Mouse (Mus musculus) liver, embryonic 16.5 days (tissue): ENCODE measurements around the gene Marveld1. TPM values are rescaled to one million over a fixed set of nuclear protein-coding genes. Genes with fewer than 3 reads are reported as not detected.
A peak's percentile ranks its signal among the peaks of the same experiment; 100 is the strongest.

Experiments
- ATAC-seq: fragments of 200-750 bp; cut with Nextera tagmentation; 2 replicates; pipeline ENCODE4 v1.8.0; 2017; ENCODE audit warnings: low read depth, mild to moderate bottlenecking, moderate number of reproducible peaks, moderate library complexity
- H3K27ac ChIP-seq: fragments of 300-500 bp; sonication (generic); 2 replicates; pipeline ENCODE4 v1.5.1; 2014; ENCODE audit warnings: mild to moderate bottlenecking, low read length
- H3K27me3 ChIP-seq: fragments of 300-500 bp; sonication (generic); 2 replicates; pipeline ENCODE4 v1.6.1; 2014; ENCODE audit warnings: low read depth, low read length, mixed read lengths; ENCODE audit not compliant: control insufficient read depth, insufficient read depth
- H3K36me3 ChIP-seq: fragments of 300-500 bp; sonication (generic); 2 replicates; pipeline ENCODE4 v1.6.1; 2014; ENCODE audit warnings: mild to moderate bottlenecking; ENCODE audit not compliant: control insufficient read depth, insufficient read depth
- H3K4me1 ChIP-seq: fragments of 300-500 bp; sonication (generic); 2 replicates; pipeline ENCODE4 v1.6.1; 2014; ENCODE audit warnings: low read depth, low read length, mixed read lengths; ENCODE audit not compliant: control insufficient read depth
- H3K4me2 ChIP-seq: fragments of 300-500 bp; sonication (generic); 2 replicates; pipeline ENCODE4 v1.6.1; 2014; ENCODE audit warnings: low read depth, low read length, mixed read lengths
- H3K4me3 ChIP-seq: fragments of 300-500 bp; sonication (generic); 2 replicates; pipeline ENCODE4 v1.5.1; 2014; ENCODE audit warnings: low read depth, mild to moderate bottlenecking, low read length
- H3K9ac ChIP-seq: fragments of 300-500 bp; sonication (generic); 2 replicates; pipeline ENCODE4 v1.6.1; 2014; ENCODE audit warnings: low read depth, low read length
- H3K9me3 ChIP-seq: fragments of 300-500 bp; sonication (generic); replicated peaks from 2 replicates; pipeline ENCODE4 v1.6.1; 2016; ENCODE audit warnings: low read length; ENCODE audit not compliant: control insufficient read depth
- WGBS: fragments of 180-500 bp; shearing (Covaris S2); extraction: QIAGEN DNeasy Blood & Tissue Kit; methylation state at CpG from one replicate; pipeline ENCODE4 v1.1.7; 2014; ENCODE audit not compliant: insufficient replicate concordance; 5-methylcytosine and 5-hydroxymethylcytosine counted together
- polyA plus RNA-seq: library from polyadenylated mRNA; unstranded; fragments of >200 nt; fragmentation: Nextera tagmentation; extraction: Ambion mirVana; gene quantifications from 2 replicates; pipeline ENCODE4 v1.2.1, GENCODE M21; 2015

Marveld1 gene
- polyA plus RNA-seq, 1 experiment from 2014 or later = 2.0 TPM

DNA sequence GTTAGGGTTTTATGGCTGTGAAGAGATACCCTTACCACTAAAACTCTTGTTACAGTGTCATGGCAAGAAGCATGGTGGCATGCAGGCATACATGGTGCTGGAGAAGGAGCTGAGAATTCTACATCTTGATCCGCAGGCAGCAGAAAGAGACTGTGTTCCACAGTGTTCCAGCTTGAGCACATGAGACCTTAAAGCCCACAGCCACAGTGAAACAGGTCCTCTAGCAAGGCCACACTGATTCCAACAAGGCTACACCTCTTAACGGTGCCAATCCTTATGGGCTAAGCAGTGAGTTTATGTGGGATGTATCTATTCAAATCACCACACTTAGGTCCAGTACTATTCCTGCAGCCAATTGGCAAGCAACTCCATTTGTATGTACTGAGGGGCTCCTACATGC is 1.5 kb upstream of the Marveld1 start:
- no peaks in the 10 kb centered on the region for H3K9me3 ChIP-seq
- 59% methylated on average over 2 of the region's 2 CpGs for WGBS
- ATAC-seq = no peak
- no peaks in the 10 kb centered on the region for H3K36me3 ChIP-seq
- no peak overlapping the region for H3K4me2 ChIP-seq
- H3K4me3 ChIP-seq = no peak overlapping the region
- peaks cover 36% of the 10 kb centered on the region for H3K27me3 ChIP-seq
- peaks cover 23% of the 10 kb centered on the region for H3K4me1 ChIP-seq
- no peak overlapping the region for H3K9ac ChIP-seq
- H3K27ac ChIP-seq = no peak overlapping the region

DNA sequence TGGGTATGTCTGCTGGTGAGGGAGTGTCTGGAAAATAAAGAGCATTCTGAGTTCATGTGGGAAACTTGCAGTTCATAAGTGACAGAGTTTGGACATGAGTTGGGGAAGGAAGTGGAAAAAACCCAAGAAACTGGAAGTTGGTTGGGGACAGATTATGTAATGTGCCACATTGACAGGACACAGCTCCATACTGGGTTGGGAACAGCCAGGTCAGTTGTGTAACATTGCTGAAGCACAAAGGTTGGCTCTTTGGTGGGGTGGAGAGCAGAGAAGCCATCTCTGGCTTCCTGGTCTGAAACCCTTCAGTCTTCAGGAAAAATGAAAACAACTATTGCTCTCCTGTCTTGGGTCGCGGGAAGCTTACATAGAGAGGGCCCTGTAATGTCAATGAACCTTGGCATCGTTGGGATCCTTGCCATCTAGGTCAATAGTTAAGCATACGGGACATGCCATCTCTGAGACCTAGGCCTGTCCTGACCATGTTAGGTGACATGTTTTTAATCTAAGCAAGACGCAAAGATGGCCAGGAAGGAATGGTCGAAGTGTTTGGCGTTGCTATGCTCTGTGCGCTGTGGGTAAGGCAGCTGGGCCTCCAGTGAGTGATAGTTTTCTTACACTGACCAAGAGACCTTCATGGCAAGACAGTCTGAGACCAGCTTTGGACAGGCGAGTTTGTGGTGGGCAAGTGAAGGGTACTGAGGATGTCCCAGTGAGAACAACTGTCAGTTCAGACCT is 757 bp upstream of the Marveld1 start:
- H3K27ac ChIP-seq = peak overlapping the region; percentile 84
- H3K4me2 ChIP-seq = no peak overlapping the region; the same call in 1 of the 2 replicates

DNA sequence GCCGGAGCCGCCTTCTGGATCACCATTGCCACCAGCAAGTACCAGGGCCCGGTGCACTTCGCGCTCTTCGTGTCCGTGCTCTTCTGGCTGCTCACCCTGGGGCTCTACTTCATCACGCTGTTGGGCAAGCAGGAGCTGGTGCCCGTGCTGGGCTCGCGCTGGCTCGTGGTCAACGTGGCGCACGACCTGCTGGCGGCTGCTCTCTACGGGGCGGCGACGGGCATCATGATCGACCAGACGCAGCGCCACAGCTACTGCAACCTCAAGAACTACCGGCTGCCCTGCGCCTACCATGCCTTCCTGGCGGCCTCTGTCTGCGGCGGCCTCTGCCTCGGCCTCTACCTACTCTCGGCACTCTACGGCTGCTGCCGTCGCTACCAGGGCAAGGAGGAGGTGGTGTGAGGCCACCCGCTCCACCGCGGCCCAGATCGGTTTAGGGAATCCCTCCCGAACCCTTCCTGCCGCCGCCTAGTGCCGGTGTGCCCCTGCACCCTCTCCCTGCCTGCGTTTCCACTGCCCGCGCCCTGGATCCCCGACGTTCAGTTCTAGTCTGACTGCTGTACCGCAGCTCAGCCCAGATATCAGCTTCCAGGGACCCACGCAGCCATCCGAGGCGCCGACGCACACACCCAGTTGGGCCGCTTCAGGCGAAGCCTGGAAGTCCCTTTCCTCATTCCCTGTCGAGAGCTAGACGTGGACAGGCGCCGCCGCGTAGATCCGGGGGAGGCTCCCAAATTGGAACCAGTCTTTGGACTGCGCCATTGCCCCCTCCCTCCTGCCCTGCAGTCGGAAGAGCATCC is 769 bp downstream of the Marveld1 start:
- H3K9ac ChIP-seq = peak overlapping the region; percentile 65
- peak overlapping the region; percentile 84 for H3K27ac ChIP-seq
- H3K9me3 ChIP-seq = no peaks in the 10 kb centered on the region
- H3K27me3 ChIP-seq = peaks cover 36% of the 10 kb centered on the region
- peaks cover 29% of the 10 kb centered on the region for H3K4me1 ChIP-seq
- peak overlapping the region; percentile 71 for H3K4me2 ChIP-seq
- H3K36me3 ChIP-seq = no peaks in the 10 kb centered on the region
- WGBS = 2% methylated on average over 63 of the region's 63 CpGs
- H3K4me3 ChIP-seq = peak overlapping the region; percentile 66
- peak; percentile 47 for ATAC-seq

More for the DNA sequence above, 757 bp upstream of the Marveld1 start:
- WGBS = 70% methylated on average over 9 of the region's 9 CpGs
- no peak overlapping the region; the same call in 1 of the 2 replicates for H3K9ac ChIP-seq
- no peaks in the 10 kb centered on the region for H3K36me3 ChIP-seq
- no peaks in the 10 kb centered on the region for H3K9me3 ChIP-seq
- peaks cover 36% of the 10 kb centered on the region for H3K27me3 ChIP-seq
- ATAC-seq = peak; percentile 48
- H3K4me1 ChIP-seq = peaks cover 26% of the 10 kb centered on the region
- no peak overlapping the region for H3K4me3 ChIP-seq

DNA sequence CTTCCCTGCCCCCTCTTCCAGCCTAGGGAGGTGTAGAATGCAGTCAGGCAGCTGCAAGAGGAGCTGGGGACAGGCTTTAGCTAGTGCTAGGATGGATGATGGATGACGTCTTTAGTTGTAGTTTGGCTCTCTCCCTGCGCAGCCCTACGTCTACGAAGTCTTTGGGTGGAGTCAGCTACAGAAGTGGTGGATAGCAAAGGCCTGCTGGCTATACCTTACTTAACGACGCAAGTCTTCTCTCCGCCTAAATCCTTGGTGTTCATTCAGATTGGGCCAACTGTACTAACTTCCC is 1.3 kb downstream of the Marveld1 start:
- peaks cover 29% of the 10 kb centered on the region for H3K4me1 ChIP-seq
- H3K4me3 ChIP-seq = peak overlapping the region; percentile 66
- 37% methylated on average over 7 of the region's 7 CpGs for WGBS
- H3K4me2 ChIP-seq = peak overlapping the region; percentile 71
- H3K36me3 ChIP-seq = no peaks in the 10 kb centered on the region
- no peaks in the 10 kb centered on the region for H3K9me3 ChIP-seq
- H3K27me3 ChIP-seq = peaks cover 36% of the 10 kb centered on the region
- no peak for ATAC-seq
- no peak overlapping the region; the same call in 1 of the 2 replicates for H3K27ac ChIP-seq
- H3K9ac ChIP-seq = peak overlapping the region; percentile 65; the same call in 1 of the 2 replicates

DNA sequence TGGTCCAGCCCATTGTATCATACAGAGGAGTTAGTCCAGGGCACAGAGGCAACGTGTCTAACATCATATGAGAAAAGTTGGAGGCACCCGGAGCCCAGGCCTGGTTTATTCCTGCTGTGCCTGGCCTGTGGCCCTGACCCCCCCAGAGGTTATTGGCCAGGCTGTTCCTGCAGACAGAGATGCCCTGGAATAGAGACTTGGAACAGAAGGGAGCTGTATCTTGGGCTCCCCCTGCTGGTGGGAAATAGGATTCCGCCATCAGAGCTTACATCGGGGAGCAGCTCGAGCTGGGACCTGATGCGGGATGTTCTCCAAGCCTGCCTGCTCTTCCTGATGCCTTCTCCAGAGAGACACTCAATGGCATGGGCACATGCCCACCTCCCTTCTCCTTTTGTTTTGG is 4.8 kb downstream of the Marveld1 start:
- H3K4me1 ChIP-seq = peaks cover 21% of the 10 kb centered on the region
- peak; percentile 17; the same call in 1 of the 2 replicates for ATAC-seq
- no peak overlapping the region for H3K4me3 ChIP-seq
- H3K9ac ChIP-seq = no peak overlapping the region
- no peak overlapping the region for H3K27ac ChIP-seq
- WGBS = 11% methylated on average over 6 of the region's 6 CpGs
- peaks cover 25% of the 10 kb centered on the region for H3K27me3 ChIP-seq
- H3K4me2 ChIP-seq = no peak overlapping the region
- H3K9me3 ChIP-seq = no peaks in the 10 kb centered on the region
- no peaks in the 10 kb centered on the region for H3K36me3 ChIP-seq

DNA sequence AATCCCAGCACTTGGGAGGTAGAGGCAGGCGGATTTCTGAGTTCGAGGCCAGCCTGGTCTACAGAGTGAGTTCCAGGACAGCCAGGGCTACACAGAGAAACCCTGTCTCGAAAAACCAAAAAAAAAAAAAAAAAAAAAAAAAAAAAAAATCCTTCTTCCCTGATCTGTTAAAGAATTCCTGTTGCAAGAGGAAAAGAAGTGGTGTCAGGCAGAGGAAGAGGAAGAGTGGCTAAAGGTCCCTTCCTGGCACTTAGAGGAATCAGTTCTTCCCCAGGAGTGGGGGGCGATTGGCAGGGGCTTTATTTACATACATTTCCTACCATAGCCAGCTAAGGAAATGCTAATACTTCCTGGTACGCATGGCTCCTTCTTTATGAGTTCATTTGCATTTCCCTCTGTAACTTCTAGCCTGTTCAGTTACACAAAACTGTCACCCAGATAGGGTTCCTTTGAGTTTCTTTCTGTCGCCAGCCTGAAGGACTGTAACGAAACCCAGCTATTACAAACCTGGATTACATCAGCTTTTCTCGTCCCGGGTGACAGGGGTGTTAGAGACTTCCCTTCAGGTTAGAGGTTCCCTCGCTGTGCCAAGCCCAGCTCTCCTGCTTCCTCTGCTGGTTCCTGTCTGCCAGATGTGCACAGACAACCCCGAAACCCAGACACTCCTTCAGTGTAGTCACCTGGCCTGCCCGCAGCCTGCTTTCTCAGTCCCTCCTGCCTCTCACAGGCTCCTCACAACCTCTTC is 10.5 kb downstream of the Marveld1 start:
- Histone ChIP-seq H3K27me3 (no peaks in the 10 kb centered on the region), H3K4me1 (peaks cover 12% of the 10 kb centered on the region), H3K36me3 (no peaks in the 10 kb centered on the region), H3K9ac (no peak overlapping the region), H3K4me2 (no peak overlapping the region), H3K9me3 (no peaks in the 10 kb centered on the region), H3K27ac (0 out of 2 replicates have a peak overlapping the region, but pooled peaks have one; percentile 8), H3K4me3 (no peak overlapping the region)
- ATAC-seq = no peak
- 35% methylated on average over 12 of the region's 12 CpGs for WGBS

DNA sequence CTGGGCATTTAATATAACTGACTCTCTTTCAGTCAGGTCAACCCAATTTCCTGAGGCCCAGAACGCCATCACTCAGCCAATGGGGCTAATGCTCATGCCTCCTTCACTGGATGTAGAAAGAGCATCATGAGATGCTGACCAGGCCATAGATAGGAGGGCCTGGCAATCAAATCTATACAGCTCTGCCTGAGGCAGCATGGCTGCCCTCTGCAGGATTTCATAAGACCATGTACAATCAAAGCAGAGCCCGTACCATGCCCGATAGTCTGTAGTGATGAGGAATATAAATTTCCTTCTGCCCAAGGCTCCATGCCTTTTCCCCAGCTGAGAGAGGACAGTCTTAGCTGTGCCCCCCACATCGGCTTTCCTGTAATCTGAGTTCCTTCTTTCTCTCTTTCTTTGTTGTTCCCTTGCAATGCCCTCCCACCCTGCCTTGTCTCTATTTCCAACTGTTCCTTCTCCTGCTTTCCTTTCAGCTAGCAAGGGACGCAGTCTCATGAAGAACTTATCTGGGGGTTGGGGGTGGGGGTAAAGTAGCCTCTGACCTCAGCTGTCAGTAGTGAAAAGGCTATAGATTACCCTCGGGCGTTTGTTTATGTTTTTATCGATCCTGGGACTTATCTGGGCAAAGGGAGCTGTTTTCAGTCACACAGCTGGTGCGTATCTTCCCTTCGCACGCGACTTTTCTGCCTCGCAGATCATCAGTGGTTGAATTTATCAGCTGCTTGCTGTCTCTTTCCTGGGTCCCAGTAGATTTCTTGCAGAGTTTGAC is 11.2 kb downstream of the Marveld1 start:
- Histone ChIP-seq H3K27ac (0 out of 2 replicates have a peak overlapping the region, but pooled peaks have one; percentile 8), H3K4me2 (no peak overlapping the region; the same call in 1 of the 2 replicates), H3K9me3 (no peaks in the 10 kb centered on the region), H3K9ac (no peak overlapping the region), H3K4me1 (peaks cover 12% of the 10 kb centered on the region), H3K27me3 (no peaks in the 10 kb centered on the region), H3K4me3 (no peak overlapping the region), H3K36me3 (no peaks in the 10 kb centered on the region)
- WGBS = 16% methylated on average over 13 of the region's 13 CpGs
- ATAC-seq = peak; percentile 47; the same call in 1 of the 2 replicates

DNA sequence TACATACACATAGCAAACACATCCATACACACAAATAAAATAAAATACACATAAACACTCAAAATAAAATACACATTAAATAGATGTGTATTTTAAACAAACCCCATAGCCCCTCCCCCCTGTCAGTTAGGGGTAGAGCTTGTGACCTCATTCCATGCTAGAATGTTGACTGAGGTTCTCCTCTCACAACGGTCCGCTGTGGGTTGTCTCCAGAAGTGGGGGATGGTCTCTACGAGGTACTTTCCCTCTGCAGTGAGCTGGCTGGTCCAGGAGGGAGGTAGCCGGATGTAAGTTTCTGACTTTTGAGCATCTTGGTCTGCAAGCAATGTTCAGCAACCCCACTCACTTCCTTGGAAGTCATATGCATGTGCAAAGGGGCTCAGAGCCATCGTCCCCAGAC is 16.6 kb downstream of the Marveld1 start, which contains the start of gene Zfyve27:
Gene Zfyve27 (plus strand): TSS at position 188 of the 400 bp plus-strand sequence.
- Histone ChIP-seq H3K4me2 (no peak within 1 kb of the TSS), H3K36me3 (no peaks in the 10 kb centered on the region), H3K4me1 (peaks cover 3% of the 10 kb centered on the region), H3K4me3 (no peak within 1 kb of the TSS), H3K9me3 (no peaks in the 10 kb centered on the region), H3K9ac (no peak within 1 kb of the TSS), H3K27me3 (no peaks in the 10 kb centered on the region), H3K27ac (no peak within 1 kb of the TSS)
- no peak for ATAC-seq
- WGBS = 49% methylated on average over 5 of the region's 5 CpGs
